Mouse (Mus musculus) ovary, postnatal 10 days (tissue): ENCODE measurements around the gene Galns.

Source experiments
- DNase-seq: peaks from one replicate; pipeline ENCODE4 v3.0.0; 2022; ENCODE audit warnings: low spot score

Galns gene

GRCm38 (mm10) chr8:122538310-122539076, 72.8 kb downstream of the Galns start:
- no peak for DNase-seq

GRCm38 (mm10) chr8:122537812-122538211, 73.5 kb downstream of the Galns start:
- DNase-seq, result no peak

- no peak for DNase-seq
These were observed 74.2 kb downstream of the Galns start for GRCm38 (mm10) chr8:122537033-122537432.

GRCm38 (mm10) chr8:122531312-122531711, 80.0 kb downstream of the Galns start:
- no peak for DNase-seq

GRCm38 (mm10) chr8:122529159-122529558, 82.1 kb downstream of the Galns start:
- no peak for DNase-seq
